Mouse (Mus musculus): ENCODE data around the gene Dgkq. TPM values are rescaled to one million over a fixed set of nuclear protein-coding genes. Genes with fewer than 3 reads are reported as not detected.
A peak's percentile ranks its signal among the peaks of the same experiment; 100 is the strongest.

The Dgkq gene
- polyA plus RNA-seq, 1 experiment from 2014 or later, result 9.6 TPM

GRCm38 (mm10) chr5:108677605-108678295, 8.3 kb upstream of the Dgkq start:
- Histone ChIP-seq H3K27me3 (replicated peaks; ENCODE audit: control insufficient read depth, insufficient read depth, low read length) (no peaks in the 10 kb centered on the region), H3K4me1 (ENCODE audit: control insufficient read depth, insufficient read depth, low read length) (0 out of 2 replicates have a peak, but pooled peaks cover 6% of the 10 kb centered on the region), H3K4me2 (ENCODE audit: low read depth, low read length) (peak overlapping the region; percentile 64), H3K4me3 (ENCODE audit: low read depth, low read length) (peak overlapping the region; percentile 37), H3K9ac (ENCODE audit: low read depth, low read length) (peak overlapping the region; percentile 63), H3K9me3 (ENCODE audit: control insufficient read depth, low read length) (no peaks in the 10 kb centered on the region), H3K27ac (replicated peaks; ENCODE audit: low read depth, low read length) (peak overlapping the region; percentile 83), H3K36me3 (ENCODE audit: control insufficient read depth, insufficient read depth, low read length) (0 out of 2 replicates have a peak, but pooled peaks cover 2% of the 10 kb centered on the region)
- ATAC-seq (ENCODE audit: low read depth), result peak; percentile 86
- 5% methylated on average over 25 of the region's 25 CpGs for WGBS
- DNase-seq (ENCODE audit: low spot score), result peak; percentile 92

GRCm38 (mm10) chr5:108676772-108677498, 7.5 kb upstream of the Dgkq start:
- Histone ChIP-seq H3K27ac (replicated peaks; ENCODE audit: low read depth, low read length) (peak overlapping the region; percentile 83), H3K36me3 (ENCODE audit: control insufficient read depth, insufficient read depth, low read length) (peaks cover 10% of the 10 kb centered on the region; the same call in 1 of the 2 replicates), H3K4me2 (ENCODE audit: low read depth, low read length) (peak overlapping the region; percentile 64), H3K4me1 (ENCODE audit: control insufficient read depth, insufficient read depth, low read length) (0 out of 2 replicates have a peak, but pooled peaks cover 6% of the 10 kb centered on the region), H3K27me3 (replicated peaks; ENCODE audit: control insufficient read depth, insufficient read depth, low read length) (no peaks in the 10 kb centered on the region), H3K4me3 (ENCODE audit: low read depth, low read length) (peak overlapping the region; percentile 37), H3K9me3 (ENCODE audit: control insufficient read depth, low read length) (no peaks in the 10 kb centered on the region), H3K9ac (ENCODE audit: low read depth, low read length) (peak overlapping the region; percentile 63)
- DNase-seq (ENCODE audit: low spot score), result no peak
- peak; percentile 24 for ATAC-seq (ENCODE audit: low read depth)
- WGBS, result 20% methylated on average over 4 of the region's 5 CpGs

GRCm38 (mm10) chr5:108675251-108675816, 5.9 kb upstream of the Dgkq start, which contains the start of gene Slc26a1:
Gene Slc26a1, minus strand, starts transcription at chr5:108675569.
- 0 out of 2 replicates have a peak, but pooled peaks cover 6% of the 10 kb centered on the region for H3K4me1 ChIP-seq (ENCODE audit: control insufficient read depth, insufficient read depth, low read length)
- H3K27ac ChIP-seq (replicated peaks; ENCODE audit: low read depth, low read length), result no peak within 1 kb of the TSS
- DNase-seq (ENCODE audit: low spot score) (peak; percentile 63), ATAC-seq (ENCODE audit: low read depth) (peak; percentile 60; the same call in 1 of the 2 replicates)
- H3K9ac ChIP-seq (ENCODE audit: low read depth, low read length), result no peak within 1 kb of the TSS
- H3K36me3 ChIP-seq (ENCODE audit: control insufficient read depth, insufficient read depth, low read length), result peaks cover 17% of the 10 kb centered on the region; the same call in 1 of the 2 replicates
- no peaks in the 10 kb centered on the region for H3K27me3 ChIP-seq (replicated peaks; ENCODE audit: control insufficient read depth, insufficient read depth, low read length)
- no peak within 1 kb of the TSS for H3K4me2 ChIP-seq (ENCODE audit: low read depth, low read length)
- 71% methylated on average over 9 of the region's 9 CpGs for WGBS
- H3K9me3 ChIP-seq (ENCODE audit: control insufficient read depth, low read length), result no peaks in the 10 kb centered on the region
- no peak within 1 kb of the TSS for H3K4me3 ChIP-seq (ENCODE audit: low read depth, low read length)

- H3K36me3 ChIP-seq (ENCODE audit: control insufficient read depth, insufficient read depth, low read length), result peaks cover 17% of the 10 kb centered on the region; the same call in 1 of the 2 replicates
- 79% methylated on average over 2 of the region's 2 CpGs for WGBS
Measured at GRCm38 (mm10) chr5:108674624-108675023, 5.2 kb upstream of the Dgkq start.

GRCm38 (mm10) chr5:108671757-108672156, 2.3 kb upstream of the Dgkq start:
- no peak for ATAC-seq (ENCODE audit: low read depth)
- no peak overlapping the region for H3K4me3 ChIP-seq (ENCODE audit: low read depth, low read length)
- H3K27ac ChIP-seq (replicated peaks; ENCODE audit: low read depth, low read length), result no peak overlapping the region

More at GRCm38 (mm10) chr5:108674624-108675023, 5.2 kb upstream of the Dgkq start:
- no peak overlapping the region for H3K9ac ChIP-seq (ENCODE audit: low read depth, low read length)
- peaks cover 11% of the 10 kb centered on the region; the same call in 1 of the 2 replicates for H3K4me1 ChIP-seq (ENCODE audit: control insufficient read depth, insufficient read depth, low read length)
- H3K4me3 ChIP-seq (ENCODE audit: low read depth, low read length), result no peak overlapping the region
- DNase-seq (ENCODE audit: low spot score) (no peak), ATAC-seq (ENCODE audit: low read depth) (no peak)
- no peak overlapping the region for H3K4me2 ChIP-seq (ENCODE audit: low read depth, low read length)
- H3K27ac ChIP-seq (replicated peaks; ENCODE audit: low read depth, low read length), result no peak overlapping the region
- H3K9me3 ChIP-seq (ENCODE audit: control insufficient read depth, low read length), result no peaks in the 10 kb centered on the region
- no peaks in the 10 kb centered on the region for H3K27me3 ChIP-seq (replicated peaks; ENCODE audit: control insufficient read depth, insufficient read depth, low read length)

GRCm38 (mm10) chr5:108670785-108671184, 1.3 kb upstream of the Dgkq start:
- Histone ChIP-seq H3K4me3 (ENCODE audit: low read depth, low read length) (no peak overlapping the region), H3K9ac (ENCODE audit: low read depth, low read length) (no peak overlapping the region), H3K9me3 (ENCODE audit: control insufficient read depth, low read length) (no peaks in the 10 kb centered on the region), H3K36me3 (ENCODE audit: control insufficient read depth, insufficient read depth, low read length) (peaks cover 17% of the 10 kb centered on the region; the same call in 1 of the 2 replicates), H3K27ac (replicated peaks; ENCODE audit: low read depth, low read length) (no peak overlapping the region), H3K4me2 (ENCODE audit: low read depth, low read length) (no peak overlapping the region), H3K4me1 (ENCODE audit: control insufficient read depth, insufficient read depth, low read length) (peaks cover 13% of the 10 kb centered on the region; the same call in 1 of the 2 replicates), H3K27me3 (replicated peaks; ENCODE audit: control insufficient read depth, insufficient read depth, low read length) (no peaks in the 10 kb centered on the region)
- ATAC-seq (ENCODE audit: low read depth) (no peak), DNase-seq (ENCODE audit: low spot score) (no peak)

More at GRCm38 (mm10) chr5:108671757-108672156, 2.3 kb upstream of the Dgkq start:
- WGBS, result 93% methylated on average over 10 of the region's 12 CpGs
- no peak for DNase-seq (ENCODE audit: low spot score)
- Histone ChIP-seq H3K4me1 (ENCODE audit: control insufficient read depth, insufficient read depth, low read length) (peaks cover 13% of the 10 kb centered on the region; the same call in 1 of the 2 replicates), H3K4me2 (ENCODE audit: low read depth, low read length) (no peak overlapping the region), H3K27me3 (replicated peaks; ENCODE audit: control insufficient read depth, insufficient read depth, low read length) (no peaks in the 10 kb centered on the region), H3K9ac (ENCODE audit: low read depth, low read length) (no peak overlapping the region), H3K9me3 (ENCODE audit: control insufficient read depth, low read length) (no peaks in the 10 kb centered on the region), H3K36me3 (ENCODE audit: control insufficient read depth, insufficient read depth, low read length) (peaks cover 17% of the 10 kb centered on the region; the same call in 1 of the 2 replicates)

GRCm38 (mm10) chr5:108669986-108670385, 514 bp upstream of the Dgkq start:
- peak overlapping the region; percentile 88; the same call in 1 of the 2 replicates for H3K27ac ChIP-seq (replicated peaks; ENCODE audit: low read depth, low read length)
- peaks cover 13% of the 10 kb centered on the region; the same call in 1 of the 2 replicates for H3K4me1 ChIP-seq (ENCODE audit: control insufficient read depth, insufficient read depth, low read length)
- DNase-seq (ENCODE audit: low spot score) (no peak), ATAC-seq (ENCODE audit: low read depth) (no peak)
- H3K4me2 ChIP-seq (ENCODE audit: low read depth, low read length), result peak overlapping the region; percentile 78
- H3K36me3 ChIP-seq (ENCODE audit: control insufficient read depth, insufficient read depth, low read length), result peaks cover 17% of the 10 kb centered on the region; the same call in 1 of the 2 replicates
- 78% methylated on average over 9 of the region's 9 CpGs for WGBS
- H3K27me3 ChIP-seq (replicated peaks; ENCODE audit: control insufficient read depth, insufficient read depth, low read length), result no peaks in the 10 kb centered on the region
- H3K9ac ChIP-seq (ENCODE audit: low read depth, low read length), result peak overlapping the region; percentile 76; the same call in 1 of the 2 replicates
- H3K4me3 ChIP-seq (ENCODE audit: low read depth, low read length), result peak overlapping the region; percentile 53
- H3K9me3 ChIP-seq (ENCODE audit: control insufficient read depth, low read length), result no peaks in the 10 kb centered on the region

GRCm38 (mm10) chr5:108668387-108668932, 1.0 kb downstream of the Dgkq start:
- Histone ChIP-seq H3K4me2 (ENCODE audit: low read depth, low read length) (peak overlapping the region; percentile 78), H3K27ac (replicated peaks; ENCODE audit: low read depth, low read length) (peak overlapping the region; percentile 88), H3K36me3 (ENCODE audit: control insufficient read depth, insufficient read depth, low read length) (peaks cover 17% of the 10 kb centered on the region; the same call in 1 of the 2 replicates), H3K9me3 (ENCODE audit: control insufficient read depth, low read length) (no peaks in the 10 kb centered on the region), H3K4me3 (ENCODE audit: low read depth, low read length) (peak overlapping the region; percentile 53), H3K4me1 (ENCODE audit: control insufficient read depth, insufficient read depth, low read length) (peaks cover 13% of the 10 kb centered on the region; the same call in 1 of the 2 replicates), H3K27me3 (replicated peaks; ENCODE audit: control insufficient read depth, insufficient read depth, low read length) (no peaks in the 10 kb centered on the region), H3K9ac (ENCODE audit: low read depth, low read length) (peak overlapping the region; percentile 76)
- ATAC-seq (ENCODE audit: low read depth) (no peak), DNase-seq (ENCODE audit: low spot score) (no peak)
- WGBS, result 11% methylated on average over 3 of the region's 3 CpGs
